Mouse (Mus musculus) adrenal gland, adult (tissue): ENCODE results near the gene Foxc1.

ENCODE experiments used
- DNase-seq, 2 experiments: peaks; one replicate each; pipeline ENCODE4 v3.0.0; 2022 to 2023; ENCODE audit warnings: low spot score in 1 of 2; ENCODE audit not compliant: inconsistent age in 2 of 2

Foxc1 gene

DNA sequence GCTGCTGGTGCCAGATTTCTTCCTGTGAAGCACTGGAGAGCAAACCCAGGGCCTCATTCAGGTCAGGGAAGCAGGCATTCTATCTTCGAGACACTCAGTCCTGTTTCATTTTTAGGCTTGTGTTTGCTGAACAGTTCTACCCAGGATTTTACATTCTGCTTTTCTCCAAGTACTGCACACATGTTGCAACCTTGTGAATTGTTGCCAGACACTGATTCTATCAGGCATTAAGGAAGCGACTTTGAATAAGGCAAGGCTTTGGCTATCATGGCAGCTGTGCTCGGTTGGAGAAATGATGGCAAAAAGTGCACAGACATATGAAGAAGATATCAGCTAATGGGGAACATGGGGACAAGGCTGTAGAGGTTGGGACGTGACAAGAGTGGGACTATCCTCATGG lies 22.0 kb downstream of the Foxc1 start:
- peak in 1 of 2 experiments; percentile 43 for DNase-seq

DNA sequence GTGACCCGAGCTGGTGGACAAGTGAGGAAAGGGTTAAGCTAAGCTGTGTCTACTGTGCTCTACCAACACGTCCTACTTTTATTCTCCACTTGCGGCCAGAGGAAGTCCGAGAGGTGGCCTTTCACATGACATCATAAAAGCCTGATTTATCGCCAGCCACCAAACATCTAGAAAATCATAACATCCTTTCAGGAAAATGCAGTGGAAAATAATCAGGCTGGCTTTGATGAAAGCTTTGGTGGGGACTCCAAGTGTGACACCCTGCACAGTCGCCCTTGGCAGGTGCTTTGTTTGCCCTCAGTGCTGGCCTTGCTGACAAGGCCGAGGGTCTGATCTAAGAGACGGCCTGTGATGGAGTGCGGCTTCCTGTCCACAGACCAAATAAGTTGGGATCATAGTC lies 23.9 kb downstream of the Foxc1 start:
- DNase-seq = peak; percentile 54 to 76

DNA sequence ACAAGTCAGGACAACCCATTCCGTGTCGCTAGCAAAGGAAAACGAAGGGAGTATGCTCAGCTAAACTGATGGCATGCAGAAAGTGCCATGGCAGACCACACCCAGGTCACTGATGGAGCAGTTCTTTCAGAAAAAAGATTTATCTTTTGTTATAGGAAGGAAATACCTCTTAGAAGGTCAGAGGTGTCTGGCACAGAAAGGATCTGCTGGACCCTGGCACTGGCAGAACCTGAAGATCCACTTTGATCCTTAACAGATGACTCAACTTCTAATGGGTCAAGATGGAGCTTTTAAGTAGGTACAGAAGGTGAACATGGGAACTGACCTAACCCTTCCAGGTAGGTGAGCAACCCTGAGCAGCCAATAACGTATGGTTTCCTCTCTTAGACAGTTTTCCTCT lies 29.4 kb downstream of the Foxc1 start:
- DNase-seq = no peak

DNA sequence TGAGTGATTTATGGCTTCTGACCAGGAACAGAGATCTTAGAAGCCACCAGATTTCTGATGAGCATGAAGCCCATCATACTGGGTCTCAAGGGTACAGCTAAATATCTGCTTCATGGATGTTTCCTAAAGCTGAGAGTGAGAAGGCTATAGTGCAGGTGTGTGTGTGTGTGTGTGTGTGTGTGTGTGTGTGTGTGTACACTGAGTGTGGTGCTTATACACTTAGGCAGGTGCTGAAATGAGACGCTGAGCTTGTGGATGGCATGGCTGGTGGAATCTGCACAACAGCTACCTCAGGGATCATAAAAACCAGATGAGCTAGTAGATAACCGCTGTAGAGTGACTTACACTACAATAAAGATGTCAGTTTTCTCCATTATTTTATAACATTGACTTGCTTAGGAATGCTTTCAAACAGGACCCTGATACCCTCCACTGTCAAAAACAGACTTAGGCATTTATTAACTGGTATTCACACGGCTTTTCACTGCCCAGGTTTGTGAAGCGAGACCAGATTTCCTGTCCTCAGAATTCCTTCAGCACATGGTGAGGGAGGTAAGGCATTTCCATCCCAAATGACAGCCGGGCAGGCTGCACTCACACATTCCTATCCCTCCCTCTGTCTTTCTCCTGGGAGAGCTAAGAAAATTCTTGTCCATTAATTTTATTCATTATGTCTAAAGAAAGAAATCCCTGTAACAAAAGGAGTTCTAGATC lies 43.0 kb downstream of the Foxc1 start:
- DNase-seq = no peak

DNA sequence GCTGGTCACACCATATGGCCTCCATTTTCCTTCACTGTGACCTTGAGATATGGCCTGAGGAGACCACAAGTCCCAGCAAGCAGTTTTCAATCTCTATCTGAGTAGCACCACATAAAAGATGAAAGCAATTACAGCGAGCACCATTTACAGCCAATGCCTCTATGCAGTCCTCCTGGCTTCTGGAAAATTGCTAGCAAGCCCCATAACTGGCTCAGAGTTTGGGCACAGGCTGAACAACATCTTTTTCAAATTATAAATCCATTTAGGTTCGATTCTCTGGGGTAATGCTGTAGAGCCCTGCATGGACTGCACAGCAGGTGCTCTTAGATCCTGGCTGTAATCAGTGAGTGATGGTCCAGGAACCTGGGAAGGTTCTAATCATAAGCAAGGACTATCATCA lies 47.1 kb downstream of the Foxc1 start:
- no peak for DNase-seq

DNA sequence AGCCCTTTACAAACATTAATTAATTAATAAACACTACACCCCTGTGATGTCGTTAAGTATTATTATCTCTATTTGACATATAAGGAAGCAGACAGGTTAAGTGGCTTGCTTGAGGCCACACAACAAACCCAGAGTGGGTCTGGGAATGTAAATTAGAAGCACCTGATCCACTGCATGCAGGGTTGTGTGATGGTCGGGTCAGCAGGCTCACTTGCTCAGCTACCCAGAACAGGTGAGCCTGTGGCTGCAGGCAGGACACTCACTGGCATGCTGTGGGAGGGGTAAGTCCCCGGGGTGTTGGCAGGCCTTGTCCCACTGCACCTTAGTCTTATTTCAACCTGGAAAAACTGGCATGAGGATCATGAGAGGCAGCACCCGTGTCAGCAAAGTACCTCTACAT lies 47.6 kb downstream of the Foxc1 start:
- DNase-seq = no peak

DNA sequence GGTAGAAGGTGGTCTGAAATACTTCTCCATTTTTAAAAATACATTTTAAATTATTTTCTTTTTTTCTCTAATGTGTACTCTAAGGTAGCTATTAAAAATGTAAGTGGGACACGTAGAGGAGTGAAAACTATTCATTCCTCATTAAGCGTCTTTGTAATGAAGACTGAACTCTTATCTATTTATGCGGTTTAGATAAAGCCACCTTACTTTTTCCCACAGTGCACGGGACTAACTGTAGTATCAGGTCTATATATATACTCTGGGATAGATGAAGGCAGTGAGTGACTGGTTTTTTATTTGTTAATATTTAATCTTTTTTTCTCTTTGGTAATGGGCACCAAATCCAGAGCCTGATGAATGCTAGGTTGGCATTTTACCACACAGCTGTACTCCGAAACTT lies 53.8 kb downstream of the Foxc1 start:
- DNase-seq = no peak
